Mouse (Mus musculus) WW6 (cell line): ENCODE measurements around the gene Bcat2.
A peak's percentile ranks its signal among the peaks of the same experiment; 100 is the strongest.
"Not testable (repeated sequence)": the region's sequence is repeated elsewhere in the genome, so short reads cannot be mapped to it uniquely, and the experiment has no call there.

Experiments used
- DNase-seq: peaks from one replicate; pipeline ENCODE4 v3.0.0-alpha.2; 2013; ENCODE audit warnings: low read depth, low spot score

The Bcat2 gene

DNA sequence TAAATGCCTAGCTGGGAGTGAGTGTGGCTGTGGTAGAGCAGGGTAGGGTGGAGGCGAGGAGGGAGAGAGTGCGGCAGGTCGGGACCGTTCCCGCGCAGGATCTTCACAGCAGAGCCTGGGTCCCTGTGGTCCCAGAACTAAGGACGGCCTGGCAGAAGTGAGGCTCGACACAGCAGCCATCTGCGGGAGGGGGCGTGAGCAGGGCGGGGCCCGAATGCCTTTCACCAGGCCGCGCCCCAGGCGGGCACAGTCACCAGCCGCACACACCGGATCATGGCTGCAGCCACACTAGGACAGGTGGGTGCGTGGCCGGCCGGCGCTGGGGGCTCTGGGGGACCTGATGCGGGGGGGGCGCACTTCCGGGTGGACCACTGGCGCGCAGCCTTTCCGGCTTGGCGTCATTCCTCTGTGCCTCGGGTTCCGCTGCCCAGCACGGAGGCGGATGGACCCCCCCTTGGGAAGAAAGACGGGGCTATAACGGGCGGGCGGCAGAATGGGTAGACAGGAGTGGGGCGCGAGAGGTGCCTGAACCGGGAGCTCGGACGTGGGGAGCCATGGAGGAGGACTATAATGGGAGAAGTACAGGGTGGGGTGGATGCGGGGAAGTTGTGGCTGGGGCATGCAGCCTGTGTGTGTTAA, at the start of gene Bcat2:
Gene Bcat2, plus strand, starts transcription at position 51 of the 639 bp plus-strand sequence.
- DNase-seq, result no peak

- DNase-seq, result no peak
Observed at GRCm38 (mm10) chr7:45520605-45521004, 49.3 kb upstream of the Bcat2 start.

DNA sequence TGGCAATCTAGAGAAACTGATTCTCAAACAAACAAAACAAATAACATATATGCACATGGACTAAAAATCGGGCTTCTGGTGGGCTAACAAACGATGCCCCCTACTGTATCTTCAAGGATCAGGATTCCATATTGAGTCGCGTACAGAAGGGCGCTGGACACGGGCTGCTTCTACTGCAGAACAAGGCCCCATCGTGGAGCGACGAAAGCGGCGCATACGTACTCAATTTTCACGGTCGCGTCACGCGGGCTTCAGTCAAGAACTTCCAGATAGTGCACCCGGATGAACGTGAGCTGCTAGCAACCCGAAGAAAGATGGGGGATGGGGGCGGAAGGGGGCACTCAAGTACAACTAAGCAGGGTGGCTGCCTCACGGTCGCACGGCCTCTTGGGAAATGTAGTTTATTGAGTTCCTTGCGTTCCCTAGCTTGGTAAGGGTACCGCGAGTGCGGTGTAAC, 48.2 kb upstream of the Bcat2 start:
- peak; percentile 72 for DNase-seq

DNA sequence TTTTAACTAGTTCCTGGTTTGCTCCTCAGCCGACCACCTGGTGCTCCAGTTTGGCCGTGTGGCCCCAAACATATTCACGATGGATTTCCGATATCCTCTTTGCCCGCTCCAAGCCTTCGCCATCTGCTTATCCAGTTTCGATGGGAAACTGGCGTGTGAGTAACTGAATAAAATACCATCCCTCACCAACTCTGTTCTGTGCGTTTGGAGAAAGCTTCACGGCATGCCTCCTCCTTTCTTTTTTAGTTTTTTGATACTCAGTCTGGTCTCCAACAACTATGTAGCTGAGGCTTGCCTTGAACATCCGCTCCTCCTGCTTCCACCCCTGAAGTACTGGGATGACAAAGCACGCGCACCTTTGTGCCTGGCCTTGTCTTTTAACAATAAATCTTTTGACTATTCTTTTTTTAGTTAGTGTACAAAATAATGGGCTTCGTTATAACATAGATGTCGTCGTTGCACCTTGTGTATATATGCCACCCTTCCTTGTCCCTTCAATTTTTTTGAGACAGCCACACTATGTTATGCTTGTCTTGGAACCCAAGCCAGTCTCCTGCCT, 47.7 kb upstream of the Bcat2 start:
- no peak for DNase-seq

DNA sequence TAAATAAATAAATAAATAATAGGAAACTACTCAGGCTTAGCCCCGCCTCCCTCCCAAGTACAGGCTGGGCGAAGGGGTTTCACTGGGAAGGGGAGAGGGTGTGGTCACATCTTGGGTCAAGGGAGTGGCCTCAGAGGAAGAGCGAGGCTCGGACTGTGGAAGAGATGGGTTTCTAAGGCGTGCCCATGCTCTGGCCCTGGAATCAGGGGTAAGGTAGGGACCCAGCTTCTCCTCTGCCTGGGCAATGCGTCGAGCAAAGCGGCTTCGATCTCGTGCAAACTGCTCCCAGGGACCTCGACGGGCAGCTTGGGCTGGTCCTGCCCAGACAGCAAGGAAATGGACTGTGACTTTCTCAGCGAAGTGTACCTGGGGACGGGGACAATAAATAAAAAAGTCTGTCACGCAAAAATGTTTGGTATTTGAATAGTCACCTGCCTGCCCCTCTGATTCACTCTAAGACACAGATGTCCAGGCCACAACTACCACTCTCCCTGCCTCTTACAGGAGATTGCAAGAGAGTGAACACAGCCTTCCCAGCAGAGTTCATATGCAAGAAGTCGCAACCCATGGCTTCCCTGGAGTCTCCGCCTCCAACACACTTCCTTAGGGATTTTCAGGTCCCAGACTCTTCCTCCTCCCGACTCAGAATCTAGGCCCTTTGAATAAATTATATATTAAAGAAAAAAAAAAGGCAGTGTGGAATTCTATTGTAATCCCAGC, 46.8 kb upstream of the Bcat2 start:
- no peak for DNase-seq

DNA sequence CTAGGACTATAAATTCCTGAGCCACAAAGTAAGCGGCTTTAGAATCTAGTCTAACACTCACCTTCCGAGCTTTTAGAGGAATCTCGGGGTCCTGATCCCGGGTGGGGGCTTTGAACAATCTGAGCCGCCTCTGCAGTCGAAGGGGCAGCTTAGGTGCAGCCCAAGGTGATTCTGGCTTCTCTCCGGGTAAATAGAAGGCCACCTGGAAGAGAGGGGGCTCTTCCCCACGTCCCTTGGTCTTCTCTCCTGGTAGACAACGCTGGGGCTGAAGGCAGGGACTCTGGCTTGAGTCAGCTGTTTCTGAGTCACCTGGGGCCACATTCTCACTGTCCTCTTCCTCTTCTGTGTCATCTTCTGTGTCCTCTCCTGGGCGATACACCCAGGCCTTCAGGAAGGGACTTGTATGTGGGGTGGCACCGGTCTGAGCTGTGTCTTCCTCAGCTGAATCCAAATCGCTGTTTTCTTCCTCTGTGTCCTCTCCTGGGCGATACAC, 46.2 kb upstream of the Bcat2 start:
- DNase-seq, result no peak

DNA sequence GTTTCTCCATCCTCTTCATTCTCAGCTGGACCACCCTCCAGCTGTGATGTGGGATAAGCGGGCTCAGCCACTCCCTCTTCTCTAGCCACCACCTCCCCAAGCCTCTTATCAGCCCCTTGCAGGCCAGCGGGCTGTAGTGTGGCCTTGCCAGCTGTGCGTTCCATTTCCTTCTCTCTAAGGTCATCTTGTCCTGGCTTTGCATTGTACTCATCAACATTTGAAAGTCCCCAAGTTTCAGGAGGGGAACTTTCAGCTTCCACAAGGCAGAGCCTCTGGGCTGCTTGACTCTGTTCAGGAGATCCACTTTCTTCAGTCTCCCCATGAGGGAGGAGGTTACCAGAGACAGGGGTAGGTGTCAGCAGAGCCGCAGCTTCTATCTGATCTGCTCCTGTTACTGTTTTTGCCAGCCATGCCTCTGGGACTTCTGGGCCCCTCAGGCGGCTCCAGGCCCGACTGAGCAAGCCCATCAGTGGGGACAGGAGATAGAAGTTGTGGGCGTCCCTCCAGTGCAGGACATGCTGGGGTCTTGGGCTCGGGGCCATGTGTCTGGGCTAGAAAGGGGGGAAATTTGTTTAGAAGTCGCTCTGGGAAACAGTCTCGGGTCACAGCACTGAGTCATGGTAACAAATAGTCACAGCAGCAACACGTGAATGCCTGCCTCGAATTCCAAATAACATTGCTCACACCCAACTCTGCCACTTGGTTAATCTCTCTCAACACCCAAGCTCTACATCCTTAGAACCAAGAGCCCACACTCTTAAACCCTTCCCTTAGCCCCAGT, 44.9 kb upstream of the Bcat2 start:
- DNase-seq, result no peak

- DNase-seq, result peak; percentile 95
Observed at GRCm38 (mm10) chr7:45525809-45526473, 44.0 kb upstream of the Bcat2 start, which contains the start of the genes Ppp1r15a and Plekha4. Gene Ppp1r15a (minus strand): TSS chr7:45526268. Gene Plekha4 (plus strand): TSS chr7:45526330.

GRCm38 (mm10) chr7:45526474-45527120, 43.4 kb upstream of the Bcat2 start:
- DNase-seq, result no peak

GRCm38 (mm10) chr7:45527169-45527568, 42.8 kb upstream of the Bcat2 start:
- DNase-seq, result not testable (repeated sequence)

GRCm38 (mm10) chr7:45529461-45529860, 40.5 kb upstream of the Bcat2 start:
- DNase-seq, result no peak

DNA sequence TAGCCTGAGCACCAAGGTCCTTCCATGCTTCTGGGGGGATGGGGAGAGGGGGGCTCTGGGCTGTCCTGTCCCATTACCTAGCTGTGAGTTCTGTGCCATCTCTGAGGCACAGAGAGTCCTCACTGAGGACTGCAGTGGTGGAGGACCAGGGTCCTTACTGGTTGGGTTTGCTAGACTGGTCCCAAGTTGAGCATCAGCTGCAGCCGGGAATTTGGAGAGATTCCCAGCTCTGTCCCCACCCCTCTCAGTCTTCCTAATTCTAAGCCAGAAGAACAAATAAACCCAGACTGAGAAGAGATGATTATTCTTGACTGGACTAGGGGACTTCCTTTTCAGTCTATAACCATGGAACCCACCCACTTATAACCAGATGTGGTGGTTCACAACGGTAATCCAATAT, 39.3 kb upstream of the Bcat2 start:
- DNase-seq, result no peak

GRCm38 (mm10) chr7:45535676-45536075, 34.3 kb upstream of the Bcat2 start:
- no peak for DNase-seq

- DNase-seq, result no peak
Observed at GRCm38 (mm10) chr7:45537602-45538001, 32.4 kb upstream of the Bcat2 start.

DNA sequence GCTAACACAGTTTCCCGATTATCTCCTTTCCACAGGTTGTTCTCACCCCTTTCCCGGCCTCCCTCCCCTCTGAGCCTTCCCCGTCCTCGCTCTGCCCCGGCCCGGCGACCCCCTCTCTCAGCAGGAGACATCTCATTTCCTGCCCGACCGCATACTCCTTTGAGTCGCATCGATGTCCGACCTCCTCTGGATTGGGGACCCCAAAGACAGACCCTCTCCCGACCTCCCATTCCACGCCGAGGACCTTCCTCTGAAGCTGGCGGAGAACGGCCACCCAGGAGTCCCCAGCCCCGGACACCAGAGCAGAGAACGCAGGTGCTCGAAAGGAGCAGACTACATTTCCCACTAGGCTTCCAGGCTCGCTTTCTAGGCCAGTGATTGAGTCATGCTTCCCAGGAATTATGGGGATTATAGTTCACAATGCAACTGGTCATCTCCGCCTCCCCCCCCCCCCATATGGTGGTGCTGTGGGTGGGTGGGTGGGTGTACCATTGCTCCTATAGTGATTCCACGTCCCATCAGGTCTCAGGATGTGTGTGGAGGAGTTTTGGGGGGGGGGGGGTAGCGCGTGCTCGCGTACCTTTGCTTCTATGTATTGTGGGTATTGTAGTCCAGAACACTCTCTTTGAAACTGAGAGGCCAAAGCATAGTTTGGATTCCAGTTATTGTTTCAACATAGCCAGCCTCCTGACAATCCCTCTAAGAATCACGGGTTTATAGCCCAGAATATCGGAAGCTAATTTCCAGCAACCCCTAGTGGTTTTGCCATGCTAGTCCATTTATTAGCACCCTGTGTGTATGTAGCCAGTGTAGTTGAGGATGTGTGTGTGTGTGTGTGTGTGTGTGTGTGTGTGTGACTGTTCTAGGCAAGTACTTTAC, 31.6 kb upstream of the Bcat2 start:
- DNase-seq, result no peak

- no peak for DNase-seq
Observed at GRCm38 (mm10) chr7:45539095-45539494, 30.9 kb upstream of the Bcat2 start.

DNA sequence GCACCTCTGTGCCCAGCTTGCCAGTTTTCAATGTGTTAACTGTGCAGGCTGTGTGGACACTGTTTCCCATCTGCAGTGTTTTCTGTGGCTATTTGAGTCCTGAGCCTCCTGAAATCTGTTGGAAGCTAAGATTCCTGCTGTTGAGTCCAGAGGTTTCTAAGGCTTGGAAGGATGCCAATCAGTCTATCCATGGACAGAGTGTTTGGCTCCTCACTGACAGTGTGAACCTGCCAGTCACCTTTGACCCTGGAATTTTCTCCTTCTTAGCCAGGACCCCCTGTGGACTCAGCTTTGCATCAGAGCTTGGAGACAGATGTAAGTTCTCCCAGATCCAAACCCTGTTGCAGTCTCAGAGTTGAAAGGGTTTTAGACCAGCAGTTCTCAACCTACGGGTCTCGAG, 29.7 kb upstream of the Bcat2 start:
- no peak for DNase-seq

DNA sequence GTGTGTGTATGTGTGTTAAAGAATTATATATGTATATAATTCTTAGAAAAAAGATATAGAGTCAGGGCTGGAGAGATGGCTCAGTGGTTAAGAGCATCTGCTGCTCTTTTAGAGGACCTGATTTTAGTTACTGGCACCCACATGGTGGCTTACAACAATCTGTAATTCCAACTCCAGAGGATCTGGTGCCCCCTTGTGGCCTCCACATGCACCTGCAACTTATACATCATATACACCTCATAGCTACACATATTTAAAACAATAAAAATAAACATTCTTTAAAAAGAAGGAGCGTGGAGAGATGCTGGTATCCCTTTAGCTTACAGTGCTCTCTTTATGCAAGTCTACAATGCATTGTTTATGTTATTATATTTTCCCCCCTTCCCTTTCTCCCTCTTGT, 25.4 kb upstream of the Bcat2 start:
- no peak for DNase-seq

GRCm38 (mm10) chr7:45549641-45550436, 20.1 kb upstream of the Bcat2 start:
- DNase-seq, result no peak
